Mouse (Mus musculus) heart, postnatal 14 days (tissue): ENCODE measurements around the gene Tnfrsf13c. TPM values are rescaled to one million over a fixed set of nuclear protein-coding genes. Genes with fewer than 3 reads are reported as not detected.

Experiments used
- DNase-seq, 2 experiments: peaks; one replicate each; pipeline ENCODE4 v3.0.0; 2021 to 2022
- intact Hi-C: fragments of 180-260 bp; cut with DNase I; formaldehyde crosslinking; loops from one replicate; pipeline ENCODE4 v1.15.1; 2025
- total RNA-seq, 2 experiments: library from RNA; stranded (reverse); gene quantifications; 2 replicates each; pipeline ENCODE4 v1.2.3; 2021

Tnfrsf13c gene
- total RNA-seq, 2 experiments from 2014 or later = 0.24 TPM

DNA sequence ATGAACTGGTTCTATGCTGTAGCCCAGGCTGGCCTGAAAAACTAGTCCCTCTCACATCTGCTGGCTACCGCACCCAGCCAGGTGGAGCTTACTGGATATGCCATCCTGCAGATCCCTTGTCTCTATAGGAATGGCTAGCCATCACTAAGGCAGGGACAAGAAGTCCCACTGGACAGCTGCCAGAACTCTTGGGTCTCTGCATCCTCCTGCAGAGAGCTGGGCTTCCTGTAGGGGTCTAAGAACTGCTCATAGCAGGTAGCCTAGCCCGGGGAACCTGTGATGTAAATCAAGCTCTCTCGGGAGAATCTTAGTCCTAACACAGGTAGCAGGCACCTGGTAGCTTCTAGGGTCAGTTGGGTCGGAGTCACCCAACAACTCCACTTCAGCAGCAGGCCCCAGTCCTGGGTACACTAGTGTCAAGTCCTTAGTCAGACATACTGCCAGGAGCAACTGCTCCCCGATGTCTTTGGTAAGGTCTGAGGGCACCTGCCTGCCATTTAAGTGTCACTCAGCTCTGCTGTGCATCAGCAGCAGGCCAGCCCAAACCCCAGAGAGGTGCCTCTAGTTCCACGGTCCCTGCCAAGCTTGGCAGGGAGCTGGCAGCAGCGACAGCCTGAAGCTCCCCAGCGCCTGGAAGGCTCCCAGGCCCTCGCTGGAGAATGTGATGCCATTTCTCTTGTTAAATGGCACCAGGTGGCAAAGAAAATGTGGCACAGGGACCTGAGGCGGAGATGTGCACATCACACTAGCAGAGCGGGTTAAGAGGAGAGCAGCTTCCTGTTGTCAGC, 7.6 kb upstream of the Tnfrsf13c start:
- intact Hi-C loops = no loop called here
- peak; percentile 41 to 52 for DNase-seq

DNA sequence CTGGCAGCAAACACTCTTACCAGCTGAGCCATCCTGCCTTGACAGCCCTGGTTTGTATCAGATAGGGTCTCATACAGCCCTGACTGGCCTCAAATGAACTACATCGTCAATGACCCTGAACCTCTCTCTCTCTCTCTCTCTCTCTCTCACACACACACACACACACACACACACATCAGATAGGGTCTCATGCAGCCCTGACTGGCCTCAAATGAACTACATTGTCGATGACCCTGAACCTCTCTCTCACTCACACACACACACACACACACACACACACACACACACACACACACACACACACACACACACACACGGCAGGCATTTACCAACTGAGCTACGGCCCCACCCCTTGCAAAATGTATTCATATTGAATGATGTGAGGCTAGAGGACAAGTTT, 6.9 kb upstream of the Tnfrsf13c start:
- DNase-seq = no peak
- intact Hi-C loops = no loop called here

DNA sequence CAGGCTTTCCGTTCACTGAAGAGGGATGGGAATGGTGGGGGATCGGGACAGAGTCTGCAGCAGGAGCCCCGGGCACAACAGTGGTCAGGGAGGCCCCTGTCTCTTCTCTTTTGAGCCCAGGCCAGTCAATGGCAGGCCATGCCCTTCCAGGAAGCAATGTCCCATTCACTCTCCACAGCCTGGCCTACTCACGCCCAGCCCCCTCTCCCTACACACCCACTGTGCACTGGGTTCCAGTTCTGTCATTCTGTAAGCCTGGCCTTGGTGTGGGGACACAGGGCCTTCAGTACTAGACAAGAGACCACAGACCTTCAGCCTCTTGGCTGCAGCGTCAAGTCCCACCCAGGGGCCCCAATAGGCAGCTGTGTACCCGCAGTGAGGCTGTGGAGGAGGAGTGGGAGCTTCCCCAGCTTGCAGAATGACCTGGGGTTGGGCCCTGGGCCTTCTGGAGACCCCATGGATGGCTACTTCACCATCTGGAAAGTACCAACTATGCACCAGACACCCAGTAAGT, 6.0 kb upstream of the Tnfrsf13c start:
- no peak for DNase-seq
- intact Hi-C loops = no loop called here

DNA sequence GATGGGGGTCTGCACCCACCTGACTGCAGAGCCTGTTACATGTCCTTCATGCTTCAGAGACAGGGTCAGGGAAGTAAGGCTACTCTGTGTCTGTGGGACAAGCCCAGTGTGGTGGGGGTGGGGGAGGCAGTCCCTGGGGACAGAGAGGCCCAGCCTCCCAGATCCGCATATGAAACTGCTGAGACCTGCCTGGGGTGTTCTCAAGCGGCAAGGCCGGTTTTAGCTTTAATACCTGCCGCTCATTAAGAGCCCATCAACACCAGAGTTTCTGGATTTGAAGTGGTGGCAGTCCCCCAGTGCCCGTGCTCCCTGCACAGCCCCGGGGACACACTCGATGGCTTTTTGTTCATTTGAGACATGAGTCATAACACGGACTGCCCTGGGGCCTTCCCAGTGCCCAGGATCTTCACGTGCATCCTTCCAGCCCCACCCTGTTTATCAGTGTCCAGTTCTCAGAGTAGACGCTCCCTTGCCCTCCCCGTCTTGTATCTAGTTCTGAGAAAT, 5.4 kb upstream of the Tnfrsf13c start:
- intact Hi-C loops = no loop called here
- no peak for DNase-seq

DNA sequence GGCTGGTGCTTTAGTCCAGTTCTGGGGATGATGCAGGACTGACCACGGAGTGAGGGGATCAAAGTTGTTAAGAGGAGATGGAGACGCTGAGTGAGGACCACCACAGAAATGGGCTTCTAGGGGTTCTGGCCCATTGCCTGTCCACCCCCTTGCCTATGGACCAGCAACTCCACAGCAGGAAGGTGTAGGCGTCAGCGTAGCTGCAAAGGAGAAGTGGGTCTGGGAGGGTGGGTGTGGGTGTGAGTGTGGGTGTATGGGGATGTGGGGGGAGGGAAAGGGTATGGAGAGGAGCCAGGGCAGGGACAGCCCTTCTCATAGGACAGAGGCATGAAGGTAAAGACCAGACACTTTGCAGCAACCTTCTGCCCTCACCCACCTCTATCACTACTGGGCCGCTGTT, 1.6 kb upstream of the Tnfrsf13c start:
- intact Hi-C loops = no loop called here
- no peak for DNase-seq

DNA sequence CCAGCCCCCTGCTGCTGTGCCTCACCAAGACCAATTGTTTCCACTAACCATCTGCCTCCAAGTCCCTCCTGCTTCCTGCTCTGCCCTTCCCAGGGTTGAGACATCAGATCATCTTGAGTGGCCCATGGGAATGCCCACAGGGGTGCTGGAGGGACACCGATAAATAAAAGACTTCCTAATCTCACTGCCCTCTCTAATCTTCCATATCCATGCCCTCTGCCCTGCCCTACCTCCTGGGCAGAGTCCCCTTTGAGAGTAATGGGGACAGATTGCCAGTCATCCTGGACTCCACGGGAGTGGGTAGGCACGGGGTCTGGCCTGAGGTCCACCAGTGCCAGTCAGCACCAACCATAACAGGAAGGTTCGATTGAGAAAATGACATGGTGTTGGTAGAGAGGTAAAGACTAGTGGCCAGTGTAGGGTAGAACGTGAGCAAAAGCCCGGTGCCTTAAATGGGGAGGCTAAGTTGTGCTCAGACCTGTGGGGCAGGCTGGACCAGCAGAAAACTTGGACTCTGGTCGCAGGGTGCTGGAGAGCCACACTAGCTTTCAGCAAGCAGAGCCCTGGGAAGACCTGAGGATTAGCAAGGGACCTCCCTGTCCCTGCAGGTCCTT, 540 bp upstream of the Tnfrsf13c start:
- intact Hi-C loops = no loop called here
- DNase-seq = no peak

DNA sequence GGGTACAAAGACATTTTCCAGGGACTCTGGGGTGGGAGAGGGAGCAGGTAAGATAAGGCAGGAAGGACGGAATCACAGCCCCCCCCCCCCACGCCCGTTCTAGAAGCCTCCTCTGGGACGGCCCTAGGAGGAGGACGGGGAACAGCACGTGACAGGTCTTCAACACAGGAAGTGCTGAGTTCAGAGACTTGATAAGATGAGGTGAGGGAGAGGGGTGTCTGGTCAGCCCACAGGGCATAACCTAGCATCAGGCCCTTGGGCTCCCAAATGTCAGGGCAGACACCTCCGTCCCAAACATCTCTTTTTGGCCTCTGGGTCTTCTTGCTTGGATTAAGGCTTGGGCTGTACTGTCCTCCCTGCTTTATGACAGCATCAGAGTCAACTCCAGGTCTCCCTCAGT, 918 bp downstream of the Tnfrsf13c start:
- DNase-seq = no peak
- intact Hi-C loops = no loop called here

DNA sequence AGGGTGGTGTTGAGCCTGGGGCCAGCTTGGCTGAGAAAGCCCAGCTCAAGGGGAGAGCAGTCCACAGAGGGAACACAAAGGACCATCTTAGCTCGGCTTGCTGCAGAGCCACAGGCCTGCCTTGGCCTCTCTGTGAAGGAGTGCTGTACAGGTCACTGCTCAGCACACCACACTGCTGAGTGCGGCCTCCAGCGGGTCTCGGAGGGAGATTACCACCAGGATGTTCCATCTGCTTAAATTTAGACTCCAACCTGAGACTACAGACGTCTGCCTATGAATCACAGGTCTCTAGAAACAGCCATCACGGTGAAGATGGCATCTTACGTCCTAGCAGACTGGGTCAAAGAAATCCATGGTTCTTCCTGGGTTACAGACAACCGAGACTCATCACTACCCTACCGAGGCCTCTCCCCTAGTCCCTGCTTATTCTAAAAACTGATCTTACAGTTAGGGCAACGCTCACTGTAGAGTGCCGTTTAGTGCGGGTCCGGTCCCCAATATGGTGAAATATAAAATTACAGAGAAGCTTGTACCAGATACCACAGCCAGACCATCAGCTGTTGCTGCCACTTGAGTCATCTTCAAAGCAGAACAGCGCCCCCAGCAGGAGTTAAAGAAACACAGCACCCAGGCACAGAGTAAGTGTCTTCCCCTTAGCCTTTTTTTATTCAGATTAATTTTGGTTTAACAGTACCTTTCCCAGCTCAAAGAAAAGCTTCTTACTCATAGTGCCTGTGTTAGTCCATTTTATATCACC, 2.9 kb downstream of the Tnfrsf13c start:
- intact Hi-C loops = no loop called here
- no peak for DNase-seq

DNA sequence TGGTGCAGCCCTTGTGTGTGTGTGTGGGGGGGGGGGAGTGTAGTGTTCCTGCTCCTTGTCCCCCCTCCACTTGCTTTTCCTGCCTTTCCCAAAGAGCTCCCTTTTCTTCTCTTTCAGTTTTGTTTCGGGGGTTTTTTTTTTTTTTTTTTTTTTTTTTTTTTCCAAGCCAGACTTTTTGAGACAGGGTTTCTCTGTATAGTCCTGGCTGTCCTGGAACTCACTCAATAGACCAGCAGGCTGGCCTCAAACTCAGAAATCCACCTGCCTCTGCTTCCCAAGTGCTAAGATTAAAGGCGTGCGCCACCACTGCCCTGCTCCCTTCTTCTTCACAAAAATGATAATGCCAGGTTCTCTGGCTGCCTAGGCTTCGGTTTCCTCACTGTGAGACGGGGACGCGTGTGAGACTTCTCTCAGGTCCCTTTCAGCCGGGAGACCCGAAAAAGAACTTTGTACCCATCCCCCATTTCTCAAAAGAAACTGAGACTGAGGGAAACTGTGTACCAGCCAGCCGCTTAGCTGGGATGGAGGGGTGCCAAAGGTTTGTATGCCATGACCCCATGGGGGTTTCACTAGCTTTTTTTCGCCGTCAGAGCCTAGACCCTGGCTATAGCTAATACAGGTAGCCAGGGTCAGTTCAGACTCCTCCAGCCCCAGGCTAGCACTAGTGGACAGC, 4.0 kb downstream of the Tnfrsf13c start:
- intact Hi-C loops = no loop called here

DNA sequence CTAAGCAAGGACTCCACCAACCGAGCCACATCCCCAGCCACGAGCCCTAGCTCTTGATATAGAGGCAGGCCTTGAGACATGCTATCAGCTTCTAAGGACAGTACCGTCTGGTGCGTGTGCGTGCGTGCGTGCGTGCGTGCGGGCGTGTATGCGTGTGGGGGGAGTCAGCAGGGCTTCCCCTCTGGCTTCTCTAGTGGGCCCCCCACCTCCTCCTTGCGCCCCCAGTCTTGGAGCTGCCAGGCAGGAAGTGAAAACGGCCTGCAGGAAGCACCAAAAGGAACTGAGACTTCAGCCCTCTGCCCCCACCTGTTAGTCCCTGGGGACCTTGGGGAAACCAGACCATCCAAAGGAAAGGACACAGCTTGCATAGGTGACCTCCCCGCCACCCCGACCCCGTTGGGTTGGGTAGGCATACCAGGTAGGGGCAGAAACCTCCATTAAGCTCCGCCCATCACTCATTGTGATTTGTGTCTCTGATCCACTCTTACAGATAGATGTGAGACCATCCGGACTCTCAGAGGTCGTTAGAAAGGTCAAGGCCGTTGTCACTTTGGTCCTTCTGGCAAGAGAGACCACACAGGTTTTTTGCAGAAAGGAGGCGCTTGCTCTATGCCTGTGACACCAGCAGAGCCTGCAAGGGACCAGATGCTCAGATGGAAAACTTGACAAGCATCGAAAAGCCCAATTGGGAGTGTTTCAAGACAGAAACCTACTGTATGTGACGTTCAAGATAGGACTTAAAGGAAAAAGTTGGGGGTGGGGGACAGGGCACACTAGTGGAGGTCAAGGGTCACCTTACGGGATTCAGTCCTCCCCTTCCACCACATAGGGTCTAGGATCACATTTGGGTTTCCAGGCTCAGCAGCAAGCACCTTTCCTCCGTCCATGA, 5.1 kb downstream of the Tnfrsf13c start:
- intact Hi-C loops = no loop called here
- no peak for DNase-seq

More for the DNA sequence above, 4.0 kb downstream of the Tnfrsf13c start:
- DNase-seq = no peak

DNA sequence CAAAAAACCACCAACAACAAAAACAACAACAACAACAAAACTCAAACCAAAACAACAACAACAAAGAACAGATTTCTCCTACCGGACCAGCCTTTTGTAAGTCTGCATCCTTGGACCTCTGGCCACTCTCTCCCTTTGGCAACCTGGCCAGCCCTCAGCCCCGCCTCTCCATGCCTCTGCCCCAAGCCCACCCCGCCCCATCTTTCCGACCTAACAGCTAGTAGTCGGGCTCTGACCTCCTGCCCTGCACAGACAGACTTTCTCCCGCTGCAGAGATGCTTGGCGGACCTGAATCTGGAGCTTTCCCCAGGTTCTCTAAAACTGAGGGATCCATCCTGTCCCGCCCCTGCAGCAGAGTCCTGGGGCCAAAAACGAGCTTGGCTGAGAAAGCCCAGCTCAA, 6.2 kb downstream of the Tnfrsf13c start:
- intact Hi-C loops = no loop called here
- no peak for DNase-seq

DNA sequence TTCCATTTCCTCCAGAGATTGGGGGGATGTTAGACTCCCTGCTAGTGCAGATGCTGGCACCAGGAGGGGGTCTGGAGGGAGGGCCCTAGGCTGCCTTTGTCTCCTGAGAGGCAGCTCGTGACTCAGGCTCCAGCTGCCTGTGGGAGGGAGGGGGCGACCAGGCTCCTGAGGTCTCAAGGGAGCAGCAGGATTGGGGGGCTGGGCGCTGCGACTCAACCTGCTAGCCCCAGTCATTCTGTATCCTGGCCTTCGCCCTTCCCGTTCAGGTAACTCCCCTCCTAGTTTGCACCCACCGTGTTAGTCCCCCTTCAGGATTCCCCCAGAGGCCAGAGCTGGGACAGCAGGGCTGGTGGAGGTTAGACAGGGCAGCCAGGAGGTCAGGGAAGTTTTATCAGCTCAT, 7.1 kb downstream of the Tnfrsf13c start:
- no peak for DNase-seq
- intact Hi-C loops = no loop called here

DNA sequence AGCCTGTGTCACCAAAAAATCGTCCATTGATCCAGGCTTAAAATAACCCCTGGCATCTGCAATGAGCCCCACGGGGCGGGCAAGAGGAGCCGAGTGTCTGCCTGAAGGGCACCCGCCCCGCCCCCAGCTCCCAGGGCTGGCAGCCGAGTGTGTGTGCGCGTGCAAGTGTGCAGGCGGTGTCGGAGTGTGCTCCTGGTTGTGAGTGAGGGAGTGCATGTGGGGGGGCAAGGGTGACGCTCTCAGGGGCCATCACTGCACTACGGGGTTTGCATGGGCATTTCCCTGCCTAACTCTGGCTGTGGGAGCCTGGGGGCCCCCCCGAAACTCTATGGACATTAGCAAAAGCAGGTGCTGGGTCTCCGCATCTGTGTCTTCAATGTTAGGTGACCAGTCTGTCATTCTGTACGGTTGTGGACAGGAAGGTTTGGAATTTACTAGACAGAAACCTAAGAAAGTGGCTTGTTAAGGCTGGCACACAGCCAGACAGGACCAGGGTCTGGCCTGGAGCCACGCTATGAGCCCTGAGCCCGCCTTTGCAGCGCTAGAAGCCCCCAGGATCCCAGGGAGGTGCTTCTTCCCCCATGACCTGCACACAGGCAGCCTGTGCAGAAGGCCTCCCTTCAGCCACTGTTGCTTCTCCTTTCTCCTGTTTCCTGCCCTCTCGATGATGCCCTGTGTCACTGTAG, 7.9 kb downstream of the Tnfrsf13c start:
- intact Hi-C loops = no loop called here
- DNase-seq = no peak

DNA sequence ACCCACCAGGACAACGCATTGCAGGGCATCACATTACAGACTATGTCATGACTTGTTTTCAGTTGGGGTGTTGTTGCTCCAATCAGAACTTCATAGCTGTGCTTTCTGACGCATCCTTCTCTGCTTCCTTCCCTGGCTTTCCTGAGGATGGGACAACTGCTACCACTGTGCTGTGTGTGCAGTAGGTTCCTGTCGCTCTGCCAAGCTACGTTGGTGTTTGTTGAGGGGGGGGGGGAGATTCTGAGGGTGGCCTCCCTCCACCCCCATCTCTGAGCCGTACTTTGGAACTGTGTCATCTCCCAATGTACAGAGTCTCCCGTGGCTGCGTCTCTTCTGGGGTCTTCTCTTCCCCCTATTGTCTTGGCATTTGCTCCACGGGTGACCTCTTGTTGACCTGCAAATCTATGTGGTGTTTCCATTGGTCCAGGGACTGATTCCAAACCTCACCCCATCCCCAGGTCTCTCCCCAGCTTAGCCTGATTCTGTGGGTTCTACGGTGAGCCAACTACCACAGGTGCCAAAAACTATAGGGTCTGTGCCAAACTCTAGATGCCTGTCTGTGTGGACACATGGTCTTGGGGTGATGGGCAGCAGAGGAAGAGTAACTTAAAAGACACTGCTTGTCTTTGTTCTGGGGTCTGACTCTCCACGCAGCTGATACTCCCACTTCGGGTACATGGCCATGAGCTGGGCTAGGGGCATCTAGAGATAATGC, 8.7 kb downstream of the Tnfrsf13c start:
- intact Hi-C loops = no loop called here
- no peak for DNase-seq

DNA sequence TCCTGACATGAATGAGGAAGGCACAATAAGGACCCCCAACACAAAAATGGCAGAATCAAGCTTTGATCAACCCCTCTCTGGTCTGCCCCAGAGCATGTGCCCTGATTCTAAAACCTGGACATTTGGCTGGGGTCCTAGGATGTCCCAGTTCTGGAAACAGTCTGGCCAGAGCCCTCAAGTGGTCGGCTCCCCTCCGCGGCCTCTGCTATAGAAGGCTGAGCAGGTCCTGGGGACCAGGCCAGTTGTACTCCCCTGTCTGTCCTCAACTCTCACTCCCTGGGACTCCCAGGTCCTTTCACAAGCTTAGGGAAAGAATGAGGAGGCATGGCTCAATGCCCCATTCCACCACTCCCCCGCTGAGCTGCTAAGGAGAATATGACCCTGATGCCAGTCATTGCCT, 10.9 kb downstream of the Tnfrsf13c start:
- intact Hi-C loops = no loop called here
- DNase-seq = no peak

DNA sequence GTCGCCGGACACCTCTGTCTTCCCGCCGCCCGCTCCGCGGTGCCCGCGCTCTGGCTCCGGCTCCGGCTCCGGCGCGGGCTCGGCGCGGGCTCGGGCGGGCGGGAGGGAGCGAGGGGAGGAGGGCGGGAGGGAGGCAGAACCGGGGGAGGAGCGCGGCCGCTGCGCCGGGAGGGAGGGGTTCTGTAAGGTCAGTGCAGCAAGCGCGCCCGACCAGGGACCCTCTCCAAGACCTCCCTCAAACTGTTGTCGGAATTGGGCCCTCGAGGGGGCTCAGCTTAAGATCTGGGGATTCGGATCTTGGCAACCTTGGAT, 11.5 kb downstream of the Tnfrsf13c start, which contains the start of gene Shisa8:
Gene Shisa8, minus strand, starts transcription at position 64 of the 312 bp plus-strand sequence.
- no peak for DNase-seq
- intact Hi-C loops = no loop called here

DNA sequence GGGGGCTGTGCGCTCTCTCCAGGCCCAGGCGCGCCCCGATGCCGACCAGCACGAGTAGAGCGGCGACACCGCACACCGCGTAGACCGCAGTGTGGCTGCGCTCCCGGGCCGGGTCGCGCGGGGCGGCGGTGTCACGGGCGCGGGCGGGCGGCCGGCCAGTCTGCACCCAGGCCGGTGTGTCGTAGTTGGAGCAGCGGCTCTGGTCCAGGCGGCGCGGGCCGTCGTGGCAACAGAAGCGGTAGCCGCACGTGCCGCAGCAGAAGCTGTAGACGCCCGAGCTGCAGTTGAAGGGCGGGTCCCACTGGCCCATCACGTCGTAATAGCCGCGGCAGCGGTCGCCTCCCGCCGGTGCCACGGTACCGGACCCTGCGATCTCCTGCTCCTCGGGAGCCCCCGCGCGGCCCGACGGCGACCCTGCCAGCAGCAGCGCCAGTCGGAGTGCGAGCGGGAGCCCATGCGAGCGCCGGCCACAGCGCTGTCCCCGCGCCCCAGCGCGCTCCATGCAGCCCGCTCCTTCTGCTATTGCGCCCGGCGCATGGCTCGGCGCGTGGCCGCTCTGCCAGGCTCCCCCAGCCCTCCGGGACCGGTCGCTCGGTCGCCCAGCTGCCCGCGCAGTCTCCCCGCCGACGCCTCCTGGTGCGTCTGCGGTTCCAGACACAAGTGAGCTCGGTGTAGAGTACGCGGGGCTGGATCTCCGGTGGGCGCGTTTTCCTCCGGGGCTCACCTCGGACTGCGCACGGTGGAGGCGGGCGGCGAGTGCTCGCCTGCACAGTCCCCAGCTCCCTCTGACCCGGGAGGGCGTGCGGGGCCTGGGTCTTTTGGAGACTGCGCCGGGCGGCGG, 12.0 kb downstream of the Tnfrsf13c start:
- intact Hi-C loops = no loop called here

DNA sequence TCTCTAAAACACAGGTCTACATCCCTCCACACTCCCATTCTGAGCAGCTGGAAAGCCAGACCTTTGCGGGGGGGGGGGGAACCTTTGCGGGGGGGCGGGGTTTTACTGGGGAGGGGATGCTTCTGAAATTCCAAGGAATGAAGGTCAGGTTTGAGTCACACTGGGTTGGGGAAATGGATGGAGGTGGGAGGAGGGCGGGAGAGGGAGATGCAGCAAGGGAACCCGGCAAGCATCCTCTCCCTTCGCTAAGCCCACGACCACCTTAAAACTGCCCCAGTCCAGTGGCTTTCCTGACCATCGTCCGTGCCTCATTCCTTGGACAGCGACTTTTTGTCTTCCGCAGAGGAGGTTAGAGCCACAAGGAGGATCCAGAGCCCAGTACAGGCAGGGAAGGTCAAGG, 12.9 kb downstream of the Tnfrsf13c start:
- intact Hi-C loops = no loop called here
- DNase-seq = no peak

More for the DNA sequence above, 12.0 kb downstream of the Tnfrsf13c start:
- DNase-seq = peak; percentile 30 to 33
